ENCODE assay signal across 27 mouse cellular contexts in genomic region chr6:52186500-52186899, GRCm38 (mm10). TPM values are rescaled to one million over a fixed set of nuclear protein-coding genes. Genes with fewer than 3 reads are reported as not detected.
A peak's percentile ranks its signal among the peaks of the same experiment; 100 is the strongest.
DNase-seq lines count a peak whose midpoint lies in the region; ATAC-seq and TF ChIP-seq lines count a peak whose summit lies in the region.
"Had no signal": no experiment of that assay in that cellular context is flagged by ENCODE, and none has a peak within 500 bp of the region (broad histone marks: within the 10 kb centered on the region; RNA-seq: fewer than 3 reads in every experiment).

No protein-coding gene starts in this region.

- no peaks in the 10 kb centered on the region for H3K36me3 ChIP-seq in intestine, postnatal 0 days (ENCODE audit: control insufficient read depth, insufficient read depth)
- H3K36me3 ChIP-seq in intestine, embryonic 16.5 days (ENCODE audit: control insufficient read depth, insufficient read depth, low read length) = no peaks in the 10 kb centered on the region
- H3K36me3 ChIP-seq in lung, embryonic 16.5 days (ENCODE audit: control insufficient read depth, insufficient read depth, low read length) = no peaks in the 10 kb centered on the region
- H3K36me3 ChIP-seq in neural tube, embryonic 15.5 days = peaks cover 6% of the 10 kb centered on the region; the same call in 1 of the 2 replicates
- H3K36me3 ChIP-seq: embryonic facial prominence, embryonic 10.5 days; heart, embryonic 15.5 days; midbrain, embryonic 10.5 days; stomach, embryonic 15.5 days had no signal

- ATAC-seq in intestine, postnatal 0 days = no peak
- no peak for ATAC-seq in intestine, embryonic 16.5 days
- ATAC-seq in lung, embryonic 16.5 days (ENCODE audit: low read depth) = no peak
- ATAC-seq in neural tube, embryonic 15.5 days (ENCODE audit: low FRiP score) = no peak
- ATAC-seq: forebrain, embryonic 13.5 days had no signal

- 0 out of 2 replicates have a peak, but pooled peaks cover 4% of the 10 kb centered on the region for H3K27me3 ChIP-seq in intestine, postnatal 0 days (replicated peaks; ENCODE audit: control insufficient read depth, insufficient read depth, low read length)
- peaks cover 2% of the 10 kb centered on the region; the same call in 1 of the 2 replicates for H3K27me3 ChIP-seq in intestine, embryonic 16.5 days (replicated peaks; ENCODE audit: control insufficient read depth, insufficient read depth, low read length)
- peaks cover 44% of the 10 kb centered on the region for H3K27me3 ChIP-seq in lung, embryonic 16.5 days (ENCODE audit: control insufficient read depth, insufficient read depth, low read depth, low read length)
- H3K27me3 ChIP-seq in neural tube, embryonic 15.5 days (replicated peaks) = no peaks in the 10 kb centered on the region

- DNase-seq in lung, postnatal 4 days = no peak
- DNase-seq in kidney, postnatal 10 days = peak; percentile 36
- DNase-seq in left cerebral cortex, postnatal 10 days (ENCODE audit: extremely low spot score in 1 of 2, low spot score in 2 of 2) = no peak
- no peak for DNase-seq in frontal cortex, postnatal 25 days (ENCODE audit: low spot score in 2 of 2)
- DNase-seq: adrenal gland, adult 8-10 months; cerebellum, adult 9-10 months; gastrocnemius, postnatal 25 days; heart, postnatal 4 days; right cerebral cortex, postnatal 14 days; spleen, adult 18-20 months; thymus, adult 2 months had no signal

- WGBS in intestine, postnatal 0 days = 66% methylated on average over 1 of the region's 1 CpGs
- WGBS in intestine, embryonic 16.5 days = 55% methylated on average over 1 of the region's 1 CpGs
- WGBS in lung, embryonic 16.5 days = 69% methylated on average over 1 of the region's 1 CpGs
- 52% methylated on average over 1 of the region's 1 CpGs for WGBS in neural tube, embryonic 15.5 days

- H3K4me1 ChIP-seq in intestine, postnatal 0 days (replicated peaks; ENCODE audit: control insufficient read depth, insufficient read depth, low read length) = peaks cover 14% of the 10 kb centered on the region; the same call in 1 of the 2 replicates
- H3K4me1 ChIP-seq in intestine, embryonic 16.5 days (ENCODE audit: control insufficient read depth, insufficient read depth, low read length) = peaks cover 51% of the 10 kb centered on the region
- H3K4me1 ChIP-seq in lung, embryonic 16.5 days (replicated peaks; ENCODE audit: control insufficient read depth, insufficient read depth, low read length) = peaks cover 44% of the 10 kb centered on the region
- H3K4me1 ChIP-seq in neural tube, embryonic 15.5 days = peaks cover 85% of the 10 kb centered on the region

- intact Hi-C loops in left cerebral cortex, postnatal 10 days (cut with DNase I) = no loop called here

- no peak overlapping the region for H3K27ac ChIP-seq in intestine, postnatal 0 days (ENCODE audit: low read depth, low read length)
- no peak overlapping the region for H3K27ac ChIP-seq in intestine, embryonic 16.5 days (ENCODE audit: low read length)
- H3K27ac ChIP-seq in lung, embryonic 16.5 days (ENCODE audit: low read length) = peak overlapping the region; percentile 13; the same call in 1 of the 2 replicates
- H3K27ac ChIP-seq in neural tube, embryonic 15.5 days (replicated peaks) = 0 out of 2 replicates have a peak overlapping the region, but pooled peaks have one; percentile 19
- H3K27ac ChIP-seq: embryonic facial prominence, embryonic 10.5 days; forebrain, embryonic 13.5 days; heart, embryonic 15.5 days; liver, embryonic 14.5 days; macrophage; midbrain, embryonic 10.5 days had no signal

- no peak overlapping the region for H3K9ac ChIP-seq in intestine, postnatal 0 days (ENCODE audit: low read depth, low read length)
- no peak overlapping the region for H3K9ac ChIP-seq in intestine, embryonic 16.5 days (ENCODE audit: low read depth, low read length)
- H3K9ac ChIP-seq in lung, embryonic 16.5 days (ENCODE audit: low read length) = no peak overlapping the region
- H3K9ac ChIP-seq in neural tube, embryonic 15.5 days (replicated peaks) = no peak overlapping the region
- H3K9ac ChIP-seq: forebrain, embryonic 13.5 days; heart, embryonic 15.5 days; liver, embryonic 14.5 days; stomach, embryonic 15.5 days had no signal

- H3K9me3 ChIP-seq in intestine, postnatal 0 days (ENCODE audit: control insufficient read depth) = no peaks in the 10 kb centered on the region
- H3K9me3 ChIP-seq in intestine, embryonic 16.5 days (ENCODE audit: control insufficient read depth, low read length) = no peaks in the 10 kb centered on the region
- H3K9me3 ChIP-seq in lung, embryonic 16.5 days (ENCODE audit: control insufficient read depth, low read length) = no peaks in the 10 kb centered on the region
- H3K9me3 ChIP-seq in neural tube, embryonic 15.5 days (replicated peaks) = no peaks in the 10 kb centered on the region
- H3K9me3 ChIP-seq: embryonic facial prominence, embryonic 10.5 days; forebrain, embryonic 13.5 days; heart, embryonic 15.5 days; midbrain, embryonic 10.5 days; stomach, embryonic 15.5 days had no signal

- TF ChIP-seq CTCF in intestine, postnatal 0 days (IDR thresholded peaks at IDR 0.05; ENCODE audit: low read depth) = peak; percentile 47; the same call in 1 of the 2 replicates

- no peak overlapping the region for H3K4me2 ChIP-seq in intestine, postnatal 0 days (replicated peaks; ENCODE audit: low read depth)
- no peak overlapping the region for H3K4me2 ChIP-seq in intestine, embryonic 16.5 days (ENCODE audit: low read depth, low read length)
- H3K4me2 ChIP-seq in lung, embryonic 16.5 days (ENCODE audit: low read depth, low read length) = no peak overlapping the region
- H3K4me2 ChIP-seq in neural tube, embryonic 15.5 days = no peak overlapping the region
- H3K4me2 ChIP-seq: forebrain, embryonic 13.5 days; heart, embryonic 15.5 days; stomach, embryonic 15.5 days had no signal

- no peak overlapping the region for H3K4me3 ChIP-seq in intestine, postnatal 0 days (ENCODE audit: low read depth, low read length)
- H3K4me3 ChIP-seq in intestine, embryonic 16.5 days (ENCODE audit: low read length) = no peak overlapping the region
- no peak overlapping the region for H3K4me3 ChIP-seq in lung, embryonic 16.5 days (ENCODE audit: low read length)
- no peak overlapping the region for H3K4me3 ChIP-seq in neural tube, embryonic 15.5 days (replicated peaks)
- H3K4me3 ChIP-seq: embryonic facial prominence, embryonic 10.5 days; forebrain, embryonic 13.5 days; heart, embryonic 15.5 days; midbrain, embryonic 10.5 days; stomach, embryonic 15.5 days had no signal

RNA-seq across cellular contexts. Expression of gene Hoxa4, which starts 5.1 kb away (rescaled TPM):
- polyA plus RNA-seq in intestine, postnatal 0 days (2015; fragmentation: Nextera tagmentation; extraction: Ambion mirVana) = 3.6 and 4.5 TPM in 2 replicates
- 1.7 and 2.4 TPM in 2 replicates for polyA plus RNA-seq in intestine, embryonic 16.5 days (2015; fragmentation: Nextera tagmentation; extraction: Ambion mirVana)
- 2.4 and 2.7 TPM in 2 replicates for polyA plus RNA-seq in lung, embryonic 16.5 days (2015; fragmentation: Nextera tagmentation; extraction: Ambion mirVana)
- 2.3 and 5.7 TPM in 2 replicates for polyA plus RNA-seq in neural tube, embryonic 15.5 days (2015; fragmentation: Nextera tagmentation; extraction: Ambion mirVana)
- total RNA-seq in left cerebral cortex, postnatal 10 days (2021) = not detected
- total RNA-seq: layer of hippocampus, postnatal 14 days; left cerebral cortex, postnatal 25 days had no signal
- polyA plus RNA-seq: embryonic facial prominence, embryonic 10.5 days; forebrain, embryonic 13.5 days; midbrain, embryonic 10.5 days; midbrain, postnatal 0 days had no signal

RNA-seq across cellular contexts. Expression of gene 5730596B20Rik, which starts 9.2 kb away (rescaled TPM):
- 0.61 and 0.97 TPM in 2 replicates for polyA plus RNA-seq in intestine, postnatal 0 days (2015; fragmentation: Nextera tagmentation; extraction: Ambion mirVana)
- 1.5 TPM in 2 replicates for polyA plus RNA-seq in intestine, embryonic 16.5 days (2015; fragmentation: Nextera tagmentation; extraction: Ambion mirVana)
- polyA plus RNA-seq in lung, embryonic 16.5 days (2015; fragmentation: Nextera tagmentation; extraction: Ambion mirVana) = 2.4 and 2.5 TPM in 2 replicates
- polyA plus RNA-seq in neural tube, embryonic 15.5 days (2015; fragmentation: Nextera tagmentation; extraction: Ambion mirVana) = 1.4 and 3.0 TPM in 2 replicates
- not detected for total RNA-seq in left cerebral cortex, postnatal 10 days (2021)
- total RNA-seq: common myeloid progenitor, adult 5-6 weeks; gastrocnemius, postnatal 25 days; layer of hippocampus, postnatal 14 days; left cerebral cortex, postnatal 25 days; midbrain, postnatal 0 days had no signal
- polyA plus RNA-seq: forebrain, embryonic 13.5 days; macrophage; midbrain, embryonic 10.5 days; midbrain, postnatal 0 days had no signal

RNA-seq across cellular contexts. Expression of gene Hoxa5, which starts 17.9 kb away (rescaled TPM):
- polyA plus RNA-seq in intestine, postnatal 0 days (2015; fragmentation: Nextera tagmentation; extraction: Ambion mirVana) = 14.8 and 15.3 TPM in 2 replicates
- polyA plus RNA-seq in intestine, embryonic 16.5 days (2015; fragmentation: Nextera tagmentation; extraction: Ambion mirVana) = 15.3 and 15.5 TPM in 2 replicates
- 32.3 and 36.3 TPM in 2 replicates for polyA plus RNA-seq in lung, embryonic 16.5 days (2015; fragmentation: Nextera tagmentation; extraction: Ambion mirVana)
- 26.8 and 73.9 TPM in 2 replicates for polyA plus RNA-seq in neural tube, embryonic 15.5 days (2015; fragmentation: Nextera tagmentation; extraction: Ambion mirVana)
- not detected for total RNA-seq in left cerebral cortex, postnatal 10 days (2021)
- total RNA-seq: layer of hippocampus, postnatal 14 days; left cerebral cortex, postnatal 25 days had no signal
- polyA plus RNA-seq: embryonic facial prominence, embryonic 10.5 days; forebrain, embryonic 13.5 days; midbrain, embryonic 10.5 days; midbrain, postnatal 0 days had no signal

RNA-seq across cellular contexts. Expression of gene Hoxa2, which starts 21.9 kb away (rescaled TPM):
- 3.3 TPM in 2 replicates for polyA plus RNA-seq in intestine, postnatal 0 days (2015; fragmentation: Nextera tagmentation; extraction: Ambion mirVana)
- polyA plus RNA-seq in intestine, embryonic 16.5 days (2015; fragmentation: Nextera tagmentation; extraction: Ambion mirVana) = 5.0 and 5.1 TPM in 2 replicates
- 9.5 and 10.2 TPM in 2 replicates for polyA plus RNA-seq in lung, embryonic 16.5 days (2015; fragmentation: Nextera tagmentation; extraction: Ambion mirVana)
- 7.2 and 12.0 TPM in 2 replicates for polyA plus RNA-seq in neural tube, embryonic 15.5 days (2015; fragmentation: Nextera tagmentation; extraction: Ambion mirVana)
- total RNA-seq in left cerebral cortex, postnatal 10 days (2021) = not detected
- total RNA-seq: common myeloid progenitor, adult 5-6 weeks; layer of hippocampus, postnatal 14 days; left cerebral cortex, postnatal 25 days had no signal
- polyA plus RNA-seq: forebrain, embryonic 13.5 days; macrophage; midbrain, postnatal 0 days had no signal

RNA-seq across cellular contexts. Expression of gene Hoxa6, which starts 22.0 kb away (rescaled TPM):
- 0.76 and 0.81 TPM in 2 replicates for polyA plus RNA-seq in intestine, postnatal 0 days (2015; fragmentation: Nextera tagmentation; extraction: Ambion mirVana)
- polyA plus RNA-seq in intestine, embryonic 16.5 days (2015; fragmentation: Nextera tagmentation; extraction: Ambion mirVana) = 1.2 and 1.4 TPM in 2 replicates
- 2.0 and 2.2 TPM in 2 replicates for polyA plus RNA-seq in lung, embryonic 16.5 days (2015; fragmentation: Nextera tagmentation; extraction: Ambion mirVana)
- 10.3 and 15.0 TPM in 2 replicates for polyA plus RNA-seq in neural tube, embryonic 15.5 days (2015; fragmentation: Nextera tagmentation; extraction: Ambion mirVana)
- not detected for total RNA-seq in left cerebral cortex, postnatal 10 days (2021)
- total RNA-seq: common myeloid progenitor, adult 5-6 weeks; heart, adult 8-10 months; heart, postnatal 4 days; layer of hippocampus, postnatal 14 days; left cerebral cortex, postnatal 25 days; midbrain, postnatal 0 days had no signal
- polyA plus RNA-seq: embryonic facial prominence, embryonic 10.5 days; forebrain, embryonic 13.5 days; heart, embryonic 15.5 days; liver, embryonic 14.5 days; macrophage; midbrain, embryonic 10.5 days; midbrain, postnatal 0 days had no signal

Comparison
In these comparisons a context has a peak if more than half of its experiments do, and no peak if none do; other contexts are left out.
1. H3K27ac ChIP-seq: peak in lung, embryonic 16.5 days (single experiment) and neural tube, embryonic 15.5 days (single experiment); none in intestine, postnatal 0 days (single experiment) and intestine, embryonic 16.5 days (single experiment).